Mouse (Mus musculus): ENCODE results near the gene S100a13. TPM values are rescaled to one million over a fixed set of nuclear protein-coding genes. Genes with fewer than 3 reads are reported as not detected.

S100a13 gene
- 10 to 100 TPM; 20.4 to 22.3 TPM for total RNA-seq (2021)
- long read RNA-seq, experiment 1, partial matches to known transcripts = 26 of 30 reads
- long read RNA-seq, experiment 1, other reads (novel, unspliced or antisense) = 4 of 30 reads
- long read RNA-seq, experiment 2, partial matches to known transcripts = 15 of 19 reads
- long read RNA-seq, experiment 2, other reads (novel, unspliced or antisense) = 4 of 19 reads

- intact Hi-C loops (cut with DNase I) = no loop called here
- DNase-seq (ENCODE audit: low spot score in 2 of 2) = peak in 1 of 2 experiments; percentile 37
These were observed at the start of gene S100a13, which contains the start of gene S100a1 for GRCm38 (mm10) chr3:90513796-90514590. S100a13 (plus strand) TSS chr3:90514435. S100a1 (minus strand) TSS chr3:90514392.

GRCm38 (mm10) chr3:90464552-90465080 lies 49.6 kb upstream of the S100a13 start:
- intact Hi-C loops (cut with DNase I) = loop anchor here (1.0 kb wide), 1 partner anchor 52 kb away; no protein-coding TSS in a partner anchor
- DNase-seq (ENCODE audit: low spot score in 2 of 2) = no peak

- no peak for DNase-seq (ENCODE audit: low spot score in 2 of 2)
These were observed 49.1 kb upstream of the S100a13 start for GRCm38 (mm10) chr3:90465081-90465685.

GRCm38 (mm10) chr3:90465686-90466310 lies 48.4 kb upstream of the S100a13 start, which contains the start of gene Npr1:
Npr1 (minus strand) TSS chr3:90465866.
- no peak for DNase-seq (ENCODE audit: low spot score in 2 of 2)
- intact Hi-C loops (cut with DNase I) = loop anchor here (1.0 kb wide), 1 partner anchor 53 kb away; no protein-coding TSS in a partner anchor

More at GRCm38 (mm10) chr3:90465081-90465685, 49.1 kb upstream of the S100a13 start:
- intact Hi-C loops (cut with DNase I) = loop anchor here (1.0 kb wide), 1 partner anchor 53 kb away; no protein-coding TSS in a partner anchor

- intact Hi-C loops (cut with DNase I) = no loop called here
- peak; percentile 59 to 64 for DNase-seq (ENCODE audit: low spot score in 2 of 2)
These were observed 47.9 kb upstream of the S100a13 start for GRCm38 (mm10) chr3:90466311-90466766.

GRCm38 (mm10) chr3:90467618-90468300 lies 46.5 kb upstream of the S100a13 start:
- intact Hi-C loops (cut with DNase I) = no loop called here

GRCm38 (mm10) chr3:90472213-90472612 lies 42.0 kb upstream of the S100a13 start:
- intact Hi-C loops (cut with DNase I) = no loop called here
- DNase-seq (ENCODE audit: low spot score in 2 of 2) = peak in 1 of 2 experiments; percentile 34

More at GRCm38 (mm10) chr3:90467618-90468300, 46.5 kb upstream of the S100a13 start:
- no peak for DNase-seq (ENCODE audit: low spot score in 2 of 2)

- no peak for DNase-seq (ENCODE audit: low spot score in 2 of 2)
- intact Hi-C loops (cut with DNase I) = no loop called here
These were observed 38.9 kb upstream of the S100a13 start for GRCm38 (mm10) chr3:90475151-90475830.

GRCm38 (mm10) chr3:90475831-90476611 lies 38.2 kb upstream of the S100a13 start, which contains the start of gene Ilf2:
Ilf2 (plus strand) TSS chr3:90476126.
- DNase-seq (ENCODE audit: low spot score in 2 of 2) = peak; percentile 97 to 99
- intact Hi-C loops (cut with DNase I) = no loop called here

GRCm38 (mm10) chr3:90486998-90487397 lies 27.2 kb upstream of the S100a13 start:
- intact Hi-C loops (cut with DNase I) = no loop called here
- no peak for DNase-seq (ENCODE audit: low spot score in 2 of 2)

GRCm38 (mm10) chr3:90488576-90488975 lies 25.7 kb upstream of the S100a13 start:
- intact Hi-C loops (cut with DNase I) = no loop called here
- DNase-seq (ENCODE audit: low spot score in 2 of 2) = no peak

GRCm38 (mm10) chr3:90490696-90491256 lies 23.5 kb upstream of the S100a13 start, which contains the start of gene Snapin:
Snapin (minus strand) TSS chr3:90491033.
- intact Hi-C loops (cut with DNase I) = loop anchor here (1.0 to 2.0 kb wide), 3 partner anchors 124 to 218 kb away; no protein-coding TSS in a partner anchor
- peak; percentile 96 for DNase-seq (ENCODE audit: low spot score in 2 of 2)

GRCm38 (mm10) chr3:90491350-90491749 lies 22.9 kb upstream of the S100a13 start:
- DNase-seq (ENCODE audit: low spot score in 2 of 2) = peak; percentile 54 to 68
- intact Hi-C loops (cut with DNase I) = loop anchor here (1.0 to 2.0 kb wide), 3 partner anchors 123 to 217 kb away; no protein-coding TSS in a partner anchor

GRCm38 (mm10) chr3:90493831-90494540 lies 20.2 kb upstream of the S100a13 start:
- DNase-seq (ENCODE audit: low spot score in 2 of 2) = no peak
- intact Hi-C loops (cut with DNase I) = no loop called here

GRCm38 (mm10) chr3:90495850-90496525 lies 18.2 kb upstream of the S100a13 start:
- intact Hi-C loops (cut with DNase I) = no loop called here
- DNase-seq (ENCODE audit: low spot score in 2 of 2) = no peak

Data from left cerebral cortex, postnatal 14 days (tissue).